ENCODE assay signal across 18 mouse cellular contexts in the genomic region with DNA sequence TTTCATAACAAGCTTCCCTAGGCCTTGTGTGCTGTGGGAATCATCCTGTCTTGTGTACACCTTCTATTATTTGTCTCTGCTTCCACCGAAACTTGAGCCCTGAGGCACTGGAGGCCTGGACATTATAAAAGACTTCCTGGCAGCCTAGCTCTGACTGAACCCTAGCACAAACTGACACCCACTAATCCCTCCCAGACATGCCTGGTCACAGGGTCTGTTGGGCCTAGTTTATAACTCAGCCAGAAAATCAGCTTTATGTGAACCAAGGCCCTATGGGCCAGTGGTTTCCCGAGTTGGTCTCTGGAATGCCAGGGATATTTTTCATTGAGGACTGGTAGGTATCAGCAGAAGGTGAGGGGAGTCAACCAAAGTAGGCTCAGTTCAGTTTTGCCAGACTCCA. TPM values are rescaled to one million over a fixed set of nuclear protein-coding genes. Genes with fewer than 3 reads are reported as not detected.
DNase-seq lines count a peak whose midpoint lies in the region; ATAC-seq and TF ChIP-seq lines count a peak whose summit lies in the region.
"Had no signal": no experiment of that assay in that cellular context is flagged by ENCODE, and none has a peak within 500 bp of the region (broad histone marks: within the 10 kb centered on the region; RNA-seq: fewer than 3 reads in every experiment).

No protein-coding gene starts in this region.

- H3K4me1 ChIP-seq in kidney, embryonic 14.5 days (ENCODE audit: control insufficient read depth, insufficient read depth, low read length) = no peaks in the 10 kb centered on the region
- no peaks in the 10 kb centered on the region for H3K4me1 ChIP-seq in kidney, adult 2 months (ENCODE audit: control insufficient read depth, insufficient read depth, low read length)
- peaks cover 53% of the 10 kb centered on the region for H3K4me1 ChIP-seq in E14TG2a.4 (replicated peaks; ENCODE audit: low read depth, low read length)
- H3K4me1 ChIP-seq in limb, embryonic 10.5 days = peaks cover 28% of the 10 kb centered on the region
- H3K4me1 ChIP-seq: liver, embryonic 12.5 days had no signal

- TF ChIP-seq POLR2A in kidney, adult 2 months (IDR thresholded peaks at IDR 0.05; ENCODE audit: low read depth, low read length) = no peak

- WGBS in kidney, embryonic 14.5 days = 29% methylated on average over 2 of the region's 2 CpGs
- 43% methylated on average over 2 of the region's 2 CpGs for WGBS in kidney, adult 2 months
- 10% methylated on average over 2 of the region's 2 CpGs for WGBS in limb, embryonic 10.5 days

- H3K9ac ChIP-seq in kidney, embryonic 14.5 days (ENCODE audit: low read depth, low read length) = no peak overlapping the region
- H3K9ac ChIP-seq: liver, embryonic 12.5 days; lung, embryonic 15.5 days had no signal

- H3K4me2 ChIP-seq in kidney, embryonic 14.5 days (replicated peaks; ENCODE audit: low read depth, low read length) = no peak overlapping the region
- H3K4me2 ChIP-seq: hindbrain, embryonic 13.5 days; liver, embryonic 12.5 days; lung, embryonic 15.5 days had no signal

- no peak overlapping the region for H3K27ac ChIP-seq in kidney, embryonic 14.5 days (ENCODE audit: low read depth, low read length)
- no peak overlapping the region for H3K27ac ChIP-seq in kidney, adult 2 months (ENCODE audit: insufficient read depth, low read depth, low read length)
- H3K27ac ChIP-seq in limb, embryonic 10.5 days = peak overlapping the region; percentile 84
- H3K27ac ChIP-seq: heart, adult 2 months; liver, embryonic 12.5 days had no signal

- H3K36me3 ChIP-seq in kidney, embryonic 14.5 days (ENCODE audit: control insufficient read depth, insufficient read depth, low read length) = no peaks in the 10 kb centered on the region
- no peaks in the 10 kb centered on the region for H3K36me3 ChIP-seq in kidney, adult 2 months (ENCODE audit: control insufficient read depth, insufficient read depth, low read length)
- H3K36me3 ChIP-seq in E14TG2a.4 (ENCODE audit: insufficient read depth, low read length) = no peaks in the 10 kb centered on the region
- no peaks in the 10 kb centered on the region for H3K36me3 ChIP-seq in limb, embryonic 10.5 days
- H3K36me3 ChIP-seq: hindbrain, embryonic 13.5 days; liver, embryonic 12.5 days; lung, embryonic 15.5 days had no signal

- peak; percentile 32; the same call in 1 of the 2 replicates for ATAC-seq in kidney, embryonic 14.5 days (ENCODE audit: low FRiP score, low TSS enrichment)
- ATAC-seq: liver, embryonic 12.5 days had no signal

- DNase-seq in kidney, adult 2 months = no peak
- DNase-seq in embryo, embryonic 10.5 days (ENCODE audit: low spot score) = peak; percentile 42
- peak; percentile 49 for DNase-seq in limb, embryonic 10.5 days (ENCODE audit: low spot score)
- no peak for DNase-seq in layer of hippocampus, adult 9-11 months
- DNase-seq in testis, postnatal 14 days (ENCODE audit: low spot score) = no peak
- DNase-seq in lung, postnatal 36 days = no peak
- DNase-seq: adrenal gland, adult 8-10 months; B cell, adult 2 months; cerebellum, adult 18-20 months; heart, adult 2 months; kidney, postnatal 14 days had no signal

- no peaks in the 10 kb centered on the region for H3K9me3 ChIP-seq in kidney, embryonic 14.5 days (ENCODE audit: control insufficient read depth, low read length)
- no peaks in the 10 kb centered on the region for H3K9me3 ChIP-seq in E14TG2a.4 (ENCODE audit: low read length)
- H3K9me3 ChIP-seq in limb, embryonic 10.5 days (replicated peaks) = no peaks in the 10 kb centered on the region
- H3K9me3 ChIP-seq: hindbrain, embryonic 13.5 days; liver, embryonic 12.5 days; lung, embryonic 15.5 days had no signal

- no peak for TF ChIP-seq CTCF in kidney, adult 2 months (conservative IDR thresholded peaks at IDR 0.05; ENCODE audit: insufficient read depth, insufficient read length, low read depth, low read length)
- no peak for TF ChIP-seq CTCF in E14TG2a.4 (conservative IDR thresholded peaks at IDR 0.05; ENCODE audit: low read length)

- no peak overlapping the region for H3K4me3 ChIP-seq in kidney, embryonic 14.5 days (ENCODE audit: low read length)
- no peak overlapping the region for H3K4me3 ChIP-seq in kidney, adult 2 months (ENCODE audit: insufficient read depth, low read depth, low read length)
- peak overlapping the region; percentile 29 for H3K4me3 ChIP-seq in E14TG2a.4 (replicated peaks; ENCODE audit: low read length)
- H3K4me3 ChIP-seq in limb, embryonic 10.5 days = no peak overlapping the region
- H3K4me3 ChIP-seq: heart, adult 2 months; hindbrain, embryonic 13.5 days; liver, embryonic 12.5 days; lung, embryonic 15.5 days had no signal

- no peaks in the 10 kb centered on the region for H3K27me3 ChIP-seq in kidney, embryonic 14.5 days (ENCODE audit: control insufficient read depth, insufficient read depth, low read length)
- H3K27me3 ChIP-seq in kidney, adult 2 months (replicated peaks; ENCODE audit: control insufficient read depth, insufficient read depth, low read length) = no peaks in the 10 kb centered on the region
- H3K27me3 ChIP-seq in E14TG2a.4 (ENCODE audit: insufficient read depth, low read length) = no peaks in the 10 kb centered on the region
- H3K27me3 ChIP-seq in limb, embryonic 10.5 days (ENCODE audit: low read depth, poor library complexity, severe bottlenecking) = no peaks in the 10 kb centered on the region
- H3K27me3 ChIP-seq: liver, embryonic 12.5 days; lung, embryonic 15.5 days had no signal

RNA-seq across cellular contexts. Expression of a gene that starts 42.8 kb away (rescaled TPM):
- polyA plus RNA-seq in kidney, embryonic 14.5 days (2014; fragmentation: Nextera tagmentation; extraction: Ambion mirVana) = not detected in 2 replicates
- polyA plus RNA-seq in kidney, adult 2 months (2012; rRNA removed) = not detected in 2 replicates
- polyA plus RNA-seq in limb, embryonic 10.5 days (2016; fragmentation: Nextera tagmentation; extraction: Ambion mirVana) = not detected in 2 replicates
- polyA plus RNA-seq: cortical plate, adult 2 months; heart, adult 2 months; heart, postnatal 0 days; hindbrain, embryonic 13.5 days; liver, embryonic 12.5 days; lung, embryonic 15.5 days had no signal

RNA-seq across cellular contexts. Expression of a gene that starts 46.7 kb away (rescaled TPM):
- polyA plus RNA-seq in kidney, embryonic 14.5 days (2014; fragmentation: Nextera tagmentation; extraction: Ambion mirVana) = not detected in 2 replicates
- 0.09 and 0.12 TPM in 2 replicates for polyA plus RNA-seq in kidney, adult 2 months (2012; rRNA removed)
- 0.01 TPM in 1 of 2 replicates, not detected in the other for polyA plus RNA-seq in limb, embryonic 10.5 days (2016; fragmentation: Nextera tagmentation; extraction: Ambion mirVana)
- polyA plus RNA-seq: cortical plate, adult 2 months; hindbrain, embryonic 13.5 days had no signal

Comparison
In these comparisons a context has a peak if more than half of its experiments do, and no peak if none do; other contexts are left out.
1. DNase-seq: peak in embryo, embryonic 10.5 days (single experiment) and limb, embryonic 10.5 days (single experiment); none in kidney, adult 2 months (single experiment), layer of hippocampus, adult 9-11 months (single experiment), testis, postnatal 14 days (single experiment) and lung, postnatal 36 days (single experiment).